Mouse (Mus musculus): ENCODE results near the gene Pknox1. TPM values are rescaled to one million over a fixed set of nuclear protein-coding genes. Genes with fewer than 3 reads are reported as not detected.

The Pknox1 gene
- total and polyA plus RNA-seq, 3 experiments, result 8.5 to 34.8 (median 25.1) TPM

- DNase-seq (ENCODE audit: low spot score) (no peak), ATAC-seq (ENCODE audit: extremely low read depth, insufficient number of reproducible peaks, low FRiP score, poor library complexity, severe bottlenecking) (no peak)
- Histone ChIP-seq H3K27me3 (ENCODE audit: insufficient read depth, low read length) (peaks cover 40% of the 10 kb centered on the region), H3K36me3 (replicated peaks) (no peaks in the 10 kb centered on the region), H3K4me3 (ENCODE audit: low read depth, low read length) (no peak overlapping the region), H3K4me1 (ENCODE audit: insufficient read depth, low read depth, low read length) (no peaks in the 10 kb centered on the region), H3K9me3 (replicated peaks) (no peaks in the 10 kb centered on the region)
- no peak for TF ChIP-seq POLR2AphosphoS5 (IDR thresholded peaks at IDR 0.05; ENCODE audit: insufficient replicate concordance, low read depth, low read length)
- no peak for TF ChIP-seq GATA2 (IDR thresholded peaks at IDR 0.05; ENCODE audit: borderline replicate concordance, low read depth, low read length)
- no peak for TF ChIP-seq GATA1 (IDR thresholded peaks at IDR 0.05; ENCODE audit: borderline replicate concordance, low read length)
- no peak for TF ChIP-seq TAL1 (conservative IDR thresholded peaks at IDR 0.05; ENCODE audit: low read depth, low read length)
- no peak for TF ChIP-seq CTCF (IDR thresholded peaks at IDR 0.05; ENCODE audit: low read depth, low read length)
Observed at GRCm38 (mm10) chr17:31623101-31623500, 58.6 kb downstream of the Pknox1 start.

DNA sequence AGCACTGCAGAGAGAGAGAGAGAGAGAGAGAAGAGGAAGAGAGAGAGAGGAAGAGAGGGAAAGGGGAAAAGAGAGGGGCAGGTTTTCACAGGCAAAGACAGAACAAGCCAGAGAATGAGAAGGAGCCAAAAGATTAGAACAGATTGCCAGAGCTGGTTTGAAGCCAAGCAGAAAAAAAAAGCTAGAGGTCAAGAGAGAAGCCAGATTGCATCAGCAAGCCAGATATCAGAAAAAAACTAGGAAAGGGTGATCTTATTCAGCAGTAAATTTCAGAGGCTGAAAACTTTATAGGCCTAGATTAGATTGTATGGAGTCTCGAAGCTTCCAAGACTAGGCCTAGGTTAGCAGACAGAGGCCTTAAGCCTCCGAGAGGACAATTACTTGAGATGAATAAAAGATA lies 63.4 kb downstream of the Pknox1 start:
- no peaks in the 10 kb centered on the region for H3K9me3 ChIP-seq (replicated peaks)
- DNase-seq (ENCODE audit: low spot score), result no peak
- no peaks in the 10 kb centered on the region for H3K36me3 ChIP-seq (replicated peaks)
- no peak for ATAC-seq (ENCODE audit: extremely low read depth, insufficient number of reproducible peaks, low FRiP score, poor library complexity, severe bottlenecking)
- H3K4me3 ChIP-seq (ENCODE audit: low read depth, low read length), result no peak overlapping the region
- H3K4me1 ChIP-seq (ENCODE audit: insufficient read depth, low read depth, low read length), result no peaks in the 10 kb centered on the region
- TF ChIP-seq POLR2AphosphoS5 (IDR thresholded peaks at IDR 0.05; ENCODE audit: insufficient replicate concordance, low read depth, low read length) (no peak), CTCF (IDR thresholded peaks at IDR 0.05; ENCODE audit: low read depth, low read length) (no peak), TAL1 (conservative IDR thresholded peaks at IDR 0.05; ENCODE audit: low read depth, low read length) (no peak), GATA2 (IDR thresholded peaks at IDR 0.05; ENCODE audit: borderline replicate concordance, low read depth, low read length) (no peak), GATA1 (IDR thresholded peaks at IDR 0.05; ENCODE audit: borderline replicate concordance, low read length) (no peak)
- H3K27me3 ChIP-seq (ENCODE audit: insufficient read depth, low read length), result peaks cover 36% of the 10 kb centered on the region

- H3K9me3 ChIP-seq (replicated peaks), result no peaks in the 10 kb centered on the region
- ATAC-seq (ENCODE audit: extremely low read depth, insufficient number of reproducible peaks, low FRiP score, poor library complexity, severe bottlenecking) (no peak), DNase-seq (ENCODE audit: low spot score) (no peak)
- no peak for TF ChIP-seq POLR2AphosphoS5 (IDR thresholded peaks at IDR 0.05; ENCODE audit: insufficient replicate concordance, low read depth, low read length)
- no peak for TF ChIP-seq GATA2 (IDR thresholded peaks at IDR 0.05; ENCODE audit: borderline replicate concordance, low read depth, low read length)
- TF ChIP-seq TAL1 (conservative IDR thresholded peaks at IDR 0.05; ENCODE audit: low read depth, low read length), result no peak
- no peaks in the 10 kb centered on the region for H3K36me3 ChIP-seq (replicated peaks)
- no peaks in the 10 kb centered on the region for H3K4me1 ChIP-seq (ENCODE audit: insufficient read depth, low read depth, low read length)
- no peak overlapping the region for H3K4me3 ChIP-seq (ENCODE audit: low read depth, low read length)
- H3K27me3 ChIP-seq (ENCODE audit: insufficient read depth, low read length), result peaks cover 25% of the 10 kb centered on the region
Observed at GRCm38 (mm10) chr17:31631081-31631800, 66.7 kb downstream of the Pknox1 start.

- Histone ChIP-seq H3K27me3 (ENCODE audit: insufficient read depth, low read length) (peaks cover 38% of the 10 kb centered on the region), H3K4me3 (ENCODE audit: low read depth, low read length) (no peak overlapping the region), H3K4me1 (ENCODE audit: insufficient read depth, low read depth, low read length) (peaks cover 3% of the 10 kb centered on the region; the same call in 1 of the 2 replicates), H3K36me3 (replicated peaks) (no peaks in the 10 kb centered on the region), H3K9me3 (replicated peaks) (no peaks in the 10 kb centered on the region)
- no peak for ATAC-seq (ENCODE audit: extremely low read depth, insufficient number of reproducible peaks, low FRiP score, poor library complexity, severe bottlenecking)
- DNase-seq (ENCODE audit: low spot score), result no peak
- no peak for TF ChIP-seq TAL1 (conservative IDR thresholded peaks at IDR 0.05; ENCODE audit: low read depth, low read length)
- no peak for TF ChIP-seq GATA2 (IDR thresholded peaks at IDR 0.05; ENCODE audit: borderline replicate concordance, low read depth, low read length)
- no peak for TF ChIP-seq POLR2AphosphoS5 (IDR thresholded peaks at IDR 0.05; ENCODE audit: insufficient replicate concordance, low read depth, low read length)
- TF ChIP-seq GATA1 (IDR thresholded peaks at IDR 0.05; ENCODE audit: borderline replicate concordance, low read length), result no peak
- TF ChIP-seq CTCF (IDR thresholded peaks at IDR 0.05; ENCODE audit: low read depth, low read length), result no peak
Observed at GRCm38 (mm10) chr17:31633007-31633406, 68.5 kb downstream of the Pknox1 start.

DNA sequence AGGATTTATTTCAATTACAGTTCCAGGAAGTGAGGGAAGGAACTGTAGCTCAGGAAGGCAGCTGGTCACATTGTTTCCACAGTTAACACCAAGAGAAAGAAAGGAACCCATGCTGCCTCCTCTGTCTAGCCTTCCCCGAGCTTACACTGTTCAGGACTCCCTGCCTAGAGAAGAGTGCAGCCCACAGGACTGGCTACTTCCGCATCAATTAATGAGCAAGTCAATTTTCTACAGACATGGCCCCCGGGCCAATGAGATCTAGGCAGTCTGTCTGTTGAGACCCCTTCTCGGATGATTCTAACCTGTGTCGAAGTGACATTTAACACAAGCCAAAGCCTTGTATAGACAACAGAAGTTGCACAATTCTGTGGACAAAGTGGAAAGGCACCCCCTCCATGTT lies 70.4 kb downstream of the Pknox1 start:
- peaks cover 42% of the 10 kb centered on the region for H3K27me3 ChIP-seq (ENCODE audit: insufficient read depth, low read length)
- DNase-seq (ENCODE audit: low spot score), result no peak

DNA sequence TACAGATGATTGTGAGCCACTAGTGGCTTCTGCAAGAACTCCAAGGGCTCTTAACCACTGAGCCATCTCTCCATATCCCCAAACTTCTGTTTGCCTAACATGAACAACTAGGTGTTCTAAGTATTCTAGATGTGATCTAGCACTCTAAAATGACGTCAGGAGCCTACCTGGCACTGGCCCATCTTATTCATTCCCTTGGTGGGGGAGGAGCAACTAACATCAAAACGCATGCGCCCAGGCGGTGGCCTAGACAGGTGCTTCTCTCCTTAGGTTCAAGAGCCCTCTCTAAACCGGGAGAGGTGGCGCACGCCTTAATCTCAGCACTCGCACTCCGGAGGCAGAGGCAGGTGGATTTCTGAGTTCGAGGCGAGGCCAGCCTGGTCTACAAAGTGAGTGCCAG lies 71.2 kb downstream of the Pknox1 start:
- no peak for TF ChIP-seq GATA1 (IDR thresholded peaks at IDR 0.05; ENCODE audit: borderline replicate concordance, low read length)
- no peak for TF ChIP-seq POLR2AphosphoS5 (IDR thresholded peaks at IDR 0.05; ENCODE audit: insufficient replicate concordance, low read depth, low read length)
- no peak for TF ChIP-seq CTCF (IDR thresholded peaks at IDR 0.05; ENCODE audit: low read depth, low read length)
- H3K27me3 ChIP-seq (ENCODE audit: insufficient read depth, low read length), result peaks cover 42% of the 10 kb centered on the region
- ATAC-seq (ENCODE audit: extremely low read depth, insufficient number of reproducible peaks, low FRiP score, poor library complexity, severe bottlenecking), result no peak
- no peaks in the 10 kb centered on the region for H3K9me3 ChIP-seq (replicated peaks)
- H3K4me3 ChIP-seq (ENCODE audit: low read depth, low read length), result no peak overlapping the region
- DNase-seq (ENCODE audit: low spot score), result no peak
- H3K4me1 ChIP-seq (ENCODE audit: insufficient read depth, low read depth, low read length), result peaks cover 3% of the 10 kb centered on the region; the same call in 1 of the 2 replicates
- no peaks in the 10 kb centered on the region for H3K36me3 ChIP-seq (replicated peaks)

More for the DNA sequence above, 70.4 kb downstream of the Pknox1 start:
- ATAC-seq (ENCODE audit: extremely low read depth, insufficient number of reproducible peaks, low FRiP score, poor library complexity, severe bottlenecking), result no peak
- H3K36me3 ChIP-seq (replicated peaks), result no peaks in the 10 kb centered on the region
- no peaks in the 10 kb centered on the region for H3K9me3 ChIP-seq (replicated peaks)
- H3K4me3 ChIP-seq (ENCODE audit: low read depth, low read length), result no peak overlapping the region
- peaks cover 3% of the 10 kb centered on the region; the same call in 1 of the 2 replicates for H3K4me1 ChIP-seq (ENCODE audit: insufficient read depth, low read depth, low read length)
- no peak for TF ChIP-seq GATA1 (IDR thresholded peaks at IDR 0.05; ENCODE audit: borderline replicate concordance, low read length)
- no peak for TF ChIP-seq TAL1 (conservative IDR thresholded peaks at IDR 0.05; ENCODE audit: low read depth, low read length)
- TF ChIP-seq POLR2AphosphoS5 (IDR thresholded peaks at IDR 0.05; ENCODE audit: insufficient replicate concordance, low read depth, low read length), result no peak
- TF ChIP-seq CTCF (IDR thresholded peaks at IDR 0.05; ENCODE audit: low read depth, low read length), result no peak
- no peak for TF ChIP-seq GATA2 (IDR thresholded peaks at IDR 0.05; ENCODE audit: borderline replicate concordance, low read depth, low read length)

All from G1E (cell line).